Mouse (Mus musculus): Measurements from ENCODE around the gene Gm21885. TPM values are rescaled to one million over a fixed set of nuclear protein-coding genes. Genes with fewer than 3 reads are reported as not detected.
A peak's percentile ranks its signal among the peaks of the same experiment; 100 is the strongest.

The Gm21885 gene
- total and polyA plus RNA-seq, 2 experiments from 2014 or later: not detected

DNA sequence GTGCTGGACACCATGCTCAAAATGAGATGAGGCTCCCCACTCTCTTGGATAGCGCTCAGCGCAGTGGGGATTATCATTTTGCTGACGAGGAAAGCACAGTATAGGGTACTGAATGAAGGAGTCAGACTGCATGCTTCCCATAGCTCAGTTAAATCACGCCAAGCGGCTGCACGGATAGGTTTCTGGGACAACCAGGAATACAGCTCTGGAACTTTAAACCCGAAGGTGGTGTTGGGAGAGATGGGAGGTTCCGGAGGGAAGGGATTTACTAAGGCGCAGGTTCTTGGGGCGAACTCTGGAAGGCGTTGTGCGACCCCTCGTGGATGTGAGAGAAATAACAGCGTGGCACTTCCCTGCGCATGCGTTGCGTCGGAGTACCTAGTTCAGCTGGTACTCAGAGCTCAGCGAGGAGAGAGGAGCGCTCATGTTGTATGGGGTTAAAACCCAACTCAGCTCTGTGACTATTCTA, 4.8 kb upstream of the Gm21885 start:
- ATAC-seq (peak; percentile 90), DNase-seq (ENCODE audit: low spot score) (peak; percentile 96)
- peak overlapping the region; percentile 45 for H3K9ac ChIP-seq (replicated peaks; ENCODE audit: low read length)
- no peaks in the 10 kb centered on the region for H3K9me3 ChIP-seq (ENCODE audit: low read length)
- peak overlapping the region; percentile 56 for H3K4me2 ChIP-seq (ENCODE audit: low read depth, low read length)
- H3K36me3 ChIP-seq (ENCODE audit: insufficient read depth, low read length): no peaks in the 10 kb centered on the region
- peak overlapping the region; percentile 11 for H3K4me3 ChIP-seq (ENCODE audit: low read length)
- H3K27me3 ChIP-seq (ENCODE audit: insufficient read depth, low read length): no peaks in the 10 kb centered on the region
- H3K4me1 ChIP-seq (ENCODE audit: insufficient read depth, low read length): no peaks in the 10 kb centered on the region
- WGBS: 7% methylated on average over 20 of the region's 20 CpGs
- peak; percentile 96 for TF ChIP-seq CTCF (IDR thresholded peaks at IDR 0.05; ENCODE audit: low read depth)
- H3K27ac ChIP-seq: peak overlapping the region; percentile 62; the same call in 1 of the 2 replicates

DNA sequence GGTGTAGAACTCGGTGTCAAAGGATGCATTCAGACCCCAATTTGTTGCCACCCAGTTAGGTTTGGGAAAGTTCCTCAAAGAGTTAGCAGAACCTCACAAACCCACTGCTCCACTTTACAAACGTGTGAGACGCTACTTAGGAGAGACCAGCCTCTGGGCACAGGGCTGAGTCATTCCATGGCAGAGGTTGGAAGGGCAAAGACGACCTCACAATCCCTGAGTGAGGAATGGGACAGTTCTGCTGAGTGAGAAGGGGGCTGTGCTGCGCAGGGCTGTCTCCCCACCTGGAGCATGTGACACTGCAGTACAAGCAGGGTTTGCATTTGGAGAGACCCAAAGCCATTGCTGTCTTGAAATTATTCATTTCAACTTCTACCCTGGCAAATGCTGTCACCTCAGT, 618 bp downstream of the Gm21885 start:
- Histone ChIP-seq H3K27me3 (ENCODE audit: insufficient read depth, low read length) (no peaks in the 10 kb centered on the region), H3K36me3 (ENCODE audit: insufficient read depth, low read length) (no peaks in the 10 kb centered on the region), H3K27ac (no peak overlapping the region; the same call in 1 of the 2 replicates), H3K9ac (replicated peaks; ENCODE audit: low read length) (no peak overlapping the region), H3K4me2 (ENCODE audit: low read depth, low read length) (no peak overlapping the region), H3K4me1 (ENCODE audit: insufficient read depth, low read length) (no peaks in the 10 kb centered on the region), H3K4me3 (ENCODE audit: low read length) (no peak overlapping the region), H3K9me3 (ENCODE audit: low read length) (no peaks in the 10 kb centered on the region)
- DNase-seq (ENCODE audit: low spot score) (peak; percentile 14), ATAC-seq (no peak)
- 48% methylated on average over 5 of the region's 5 CpGs for WGBS
- TF ChIP-seq CTCF (IDR thresholded peaks at IDR 0.05; ENCODE audit: low read depth): no peak

DNA sequence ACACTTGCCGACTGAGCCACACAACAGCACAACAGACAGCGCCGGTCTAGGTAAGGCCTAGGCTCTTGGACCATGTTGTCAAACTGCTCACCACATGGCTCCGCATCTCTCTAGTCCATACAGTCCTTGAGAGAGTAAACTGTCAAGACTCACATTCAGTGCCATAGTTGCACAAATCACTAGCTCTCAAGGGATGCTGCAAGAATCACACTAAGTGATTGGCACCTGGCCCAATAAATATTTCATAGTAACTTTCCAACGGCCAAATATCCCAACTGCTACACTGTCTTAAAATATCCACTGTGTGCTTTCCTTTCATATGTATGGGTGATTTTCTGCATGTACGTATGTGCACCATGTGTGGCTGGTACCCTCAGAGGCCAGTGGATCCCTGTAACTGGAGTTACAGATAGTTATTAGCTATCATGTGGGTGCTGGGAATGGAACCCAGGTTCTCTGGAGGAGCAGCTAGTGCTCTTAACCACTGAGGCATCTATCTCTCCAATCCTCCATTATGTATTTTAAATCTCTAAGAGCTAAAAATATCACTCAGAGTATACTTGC, 1.9 kb downstream of the Gm21885 start:
- no peak overlapping the region for H3K4me2 ChIP-seq (ENCODE audit: low read depth, low read length)
- H3K9me3 ChIP-seq (ENCODE audit: low read length): no peaks in the 10 kb centered on the region
- no peaks in the 10 kb centered on the region for H3K27me3 ChIP-seq (ENCODE audit: insufficient read depth, low read length)
- peaks cover 6% of the 10 kb centered on the region for H3K36me3 ChIP-seq (ENCODE audit: insufficient read depth, low read length)
- H3K4me1 ChIP-seq (ENCODE audit: insufficient read depth, low read length): no peaks in the 10 kb centered on the region
- TF ChIP-seq CTCF (IDR thresholded peaks at IDR 0.05; ENCODE audit: low read depth): no peak
- DNase-seq (ENCODE audit: low spot score) (no peak), ATAC-seq (no peak)
- no peak overlapping the region for H3K4me3 ChIP-seq (ENCODE audit: low read length)
- 92% methylated on average over 6 of the region's 6 CpGs for WGBS
- no peak overlapping the region for H3K9ac ChIP-seq (replicated peaks; ENCODE audit: low read length)
- H3K27ac ChIP-seq: no peak overlapping the region

DNA sequence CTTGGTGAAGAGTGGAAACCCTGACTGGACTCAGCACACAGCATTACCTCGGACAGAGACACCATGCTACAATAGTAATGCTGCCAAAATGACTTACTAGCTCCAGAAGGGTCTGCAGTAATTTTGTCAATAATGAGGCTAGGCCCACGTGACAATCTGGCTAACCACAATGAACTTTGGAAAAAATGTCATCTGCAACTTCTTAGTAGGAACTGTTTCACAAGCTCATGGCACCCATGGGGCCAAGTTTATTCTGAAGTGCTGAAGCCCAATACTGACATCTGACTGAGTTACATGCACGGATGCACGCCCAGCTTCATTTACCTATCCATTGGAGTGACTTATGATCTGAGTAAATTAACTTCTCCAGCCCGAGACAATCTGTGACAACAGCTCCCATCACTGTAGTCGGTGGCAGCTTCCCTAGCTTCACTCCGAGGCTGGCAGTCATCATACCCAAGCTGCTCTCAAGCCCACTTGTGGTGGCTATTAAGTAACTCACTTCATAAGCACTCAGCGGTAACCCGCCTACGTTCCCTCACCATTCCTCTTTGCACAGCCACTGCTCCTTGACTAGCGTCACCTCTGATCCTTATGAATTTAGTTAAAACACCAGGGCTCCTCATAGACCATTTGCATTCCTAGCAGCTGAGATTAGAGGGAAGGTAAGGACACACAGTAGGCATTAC, 4.4 kb downstream of the Gm21885 start:
- Histone ChIP-seq H3K36me3 (ENCODE audit: insufficient read depth, low read length) (peaks cover 24% of the 10 kb centered on the region), H3K9me3 (ENCODE audit: low read length) (no peaks in the 10 kb centered on the region), H3K27me3 (ENCODE audit: insufficient read depth, low read length) (no peaks in the 10 kb centered on the region), H3K27ac (no peak overlapping the region), H3K9ac (replicated peaks; ENCODE audit: low read length) (no peak overlapping the region), H3K4me2 (ENCODE audit: low read depth, low read length) (no peak overlapping the region), H3K4me1 (ENCODE audit: insufficient read depth, low read length) (no peaks in the 10 kb centered on the region), H3K4me3 (ENCODE audit: low read length) (no peak overlapping the region)
- WGBS: 83% methylated on average over 11 of the region's 11 CpGs
- DNase-seq (ENCODE audit: low spot score) (no peak), ATAC-seq (peak; percentile 28; the same call in 1 of the 2 replicates)
- TF ChIP-seq CTCF (IDR thresholded peaks at IDR 0.05; ENCODE audit: low read depth): no peak

DNA sequence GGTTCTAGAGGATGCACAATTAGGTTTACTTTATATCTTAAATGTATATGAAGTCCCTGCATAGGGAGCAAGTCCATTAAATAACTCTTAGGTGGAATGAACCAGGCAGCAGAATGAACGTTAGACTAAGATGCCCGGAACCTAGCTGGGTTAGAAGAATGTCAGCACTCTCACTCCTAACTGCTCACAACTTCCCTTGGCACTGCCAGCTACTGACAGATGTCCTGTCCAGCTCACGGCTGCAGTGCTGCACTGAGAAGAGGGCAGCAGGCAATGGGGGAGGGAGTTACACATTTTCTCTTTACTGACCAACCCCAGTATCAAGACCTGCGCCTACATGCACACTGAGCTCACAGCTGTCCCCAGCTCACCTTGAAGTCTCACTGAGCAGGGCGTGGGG, 5.4 kb downstream of the Gm21885 start:
- H3K9me3 ChIP-seq (ENCODE audit: low read length): no peaks in the 10 kb centered on the region
- H3K4me2 ChIP-seq (ENCODE audit: low read depth, low read length): no peak overlapping the region
- no peak for TF ChIP-seq CTCF (IDR thresholded peaks at IDR 0.05; ENCODE audit: low read depth)
- ATAC-seq: 0 out of 2 replicates have a peak, but pooled peaks have one; percentile 16
- H3K9ac ChIP-seq (replicated peaks; ENCODE audit: low read length): no peak overlapping the region
- H3K27ac ChIP-seq: no peak overlapping the region
- DNase-seq (ENCODE audit: low spot score): no peak
- 77% methylated on average over 5 of the region's 5 CpGs for WGBS
- H3K27me3 ChIP-seq (ENCODE audit: insufficient read depth, low read length): no peaks in the 10 kb centered on the region
- H3K36me3 ChIP-seq (ENCODE audit: insufficient read depth, low read length): peaks cover 30% of the 10 kb centered on the region
- H3K4me1 ChIP-seq (ENCODE audit: insufficient read depth, low read length): no peaks in the 10 kb centered on the region
- no peak overlapping the region for H3K4me3 ChIP-seq (ENCODE audit: low read length)

DNA sequence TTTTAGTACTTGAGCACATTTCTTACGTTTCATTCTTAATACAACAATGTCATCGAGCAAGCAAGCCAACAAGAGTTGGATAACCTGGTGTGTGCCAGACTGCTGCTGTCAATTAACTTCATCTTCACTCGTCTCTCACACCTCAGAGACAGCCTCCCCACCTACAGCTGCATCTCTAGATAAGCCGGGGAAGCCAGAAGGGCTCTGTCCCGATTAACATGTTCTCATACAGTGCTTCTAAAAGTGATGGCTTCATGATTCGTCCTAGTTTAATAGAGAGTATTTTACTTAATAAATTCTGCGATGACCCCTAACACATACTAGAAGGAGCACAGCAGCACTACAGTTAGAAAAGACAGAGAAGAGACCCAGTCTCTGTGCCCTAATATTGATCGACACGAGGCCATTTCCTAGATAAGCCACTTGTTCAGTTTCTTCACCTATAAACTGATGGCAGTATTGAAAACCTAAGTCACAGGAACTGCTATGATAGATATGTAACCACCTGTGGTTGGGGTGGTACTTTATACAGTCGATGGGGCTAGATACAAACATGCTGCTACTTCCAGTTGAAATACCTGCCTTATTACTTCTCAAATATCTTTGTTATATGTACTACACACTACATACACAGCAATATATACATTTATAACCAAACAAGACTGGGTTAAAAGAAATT, 8.5 kb downstream of the Gm21885 start:
- Histone ChIP-seq H3K4me1 (ENCODE audit: insufficient read depth, low read length) (no peaks in the 10 kb centered on the region), H3K4me3 (ENCODE audit: low read length) (no peak overlapping the region), H3K27ac (no peak overlapping the region), H3K36me3 (ENCODE audit: insufficient read depth, low read length) (peaks cover 50% of the 10 kb centered on the region), H3K4me2 (ENCODE audit: low read depth, low read length) (no peak overlapping the region), H3K27me3 (ENCODE audit: insufficient read depth, low read length) (no peaks in the 10 kb centered on the region), H3K9me3 (ENCODE audit: low read length) (no peaks in the 10 kb centered on the region), H3K9ac (replicated peaks; ENCODE audit: low read length) (no peak overlapping the region)
- TF ChIP-seq CTCF (IDR thresholded peaks at IDR 0.05; ENCODE audit: low read depth): no peak
- 90% methylated on average over 10 of the region's 10 CpGs for WGBS
- no peak for DNase-seq (ENCODE audit: low spot score)
- ATAC-seq: no peak
